Mouse (Mus musculus) midbrain, postnatal 0 days (tissue): ENCODE data around the gene Ttc22. TPM values are rescaled to one million over a fixed set of nuclear protein-coding genes. Genes with fewer than 3 reads are reported as not detected.
A peak's percentile ranks its signal among the peaks of the same experiment; 100 is the strongest.

ENCODE experiments used
- ATAC-seq: fragments of 200-750 bp; cut with Nextera tagmentation; 2 replicates; pipeline ENCODE4 v1.8.0; 2017; ENCODE audit warnings: moderate number of reproducible peaks, mild to moderate bottlenecking, moderate TSS enrichment, moderate library complexity; ENCODE audit not compliant: low FRiP score
- DNase-seq: peaks from one replicate; pipeline ENCODE4 v3.0.0-alpha.2; 2015; ENCODE audit warnings: low spot score
- H3K27ac ChIP-seq: fragments of 300-500 bp; sonication (generic); 2 replicates; pipeline ENCODE4 v1.5.1; 2014; ENCODE audit warnings: low read depth, mild to moderate bottlenecking, low read length, mixed read lengths
- H3K27me3 ChIP-seq: fragments of 300-500 bp; sonication (generic); 2 replicates; pipeline ENCODE4 v1.6.1; 2014; ENCODE audit warnings: low read length, control low read depth, mixed read lengths; ENCODE audit not compliant: insufficient read depth
- H3K36me3 ChIP-seq: fragments of 300-500 bp; sonication (generic); 2 replicates; pipeline ENCODE4 v1.6.1; 2014; ENCODE audit warnings: low read length, control low read depth, mixed read lengths; ENCODE audit not compliant: insufficient read depth
- H3K4me1 ChIP-seq: fragments of 300-500 bp; sonication (generic); 2 replicates; pipeline ENCODE4 v1.6.1; 2014; ENCODE audit warnings: mild to moderate bottlenecking, control low read depth, antibody characterized with exemption, low read length, mixed read lengths; ENCODE audit not compliant: insufficient read depth
- H3K4me2 ChIP-seq: fragments of 300-500 bp; sonication (generic); 2 replicates; pipeline ENCODE4 v1.6.1; 2014; ENCODE audit warnings: low read depth, mild to moderate bottlenecking, low read length, mixed read lengths; ENCODE audit not compliant: poor library complexity, severe bottlenecking
- H3K4me3 ChIP-seq: fragments of 300-500 bp; sonication (generic); 2 replicates; pipeline ENCODE4 v1.5.1; 2014; ENCODE audit warnings: low read depth, mild to moderate bottlenecking, low read length, moderate library complexity
- H3K9ac ChIP-seq: fragments of 300-500 bp; sonication (generic); replicated peaks from 2 replicates; pipeline ENCODE4 v1.6.1; 2014; ENCODE audit warnings: mild to moderate bottlenecking, low read length, moderate library complexity, mixed read lengths; ENCODE audit not compliant: poor library complexity, severe bottlenecking
- H3K9me3 ChIP-seq: fragments of 300-500 bp; sonication (generic); 2 replicates; pipeline ENCODE4 v1.6.1; 2016; ENCODE audit warnings: low read length, control low read depth
- CTCF ChIP-seq: IDR thresholded peaks from 2 replicates; pipeline ENCODE4 v1.5.1; 2016; ENCODE audit warnings: antibody characterized with exemption, mild to moderate bottlenecking
- WGBS: fragments of 180-500 bp; shearing (Covaris S2); extraction: QIAGEN DNeasy Blood & Tissue Kit; methylation state at CpG from one replicate; pipeline ENCODE4 v1.1.7; 2014; 5-methylcytosine and 5-hydroxymethylcytosine counted together
- polyA plus RNA-seq: library from polyadenylated mRNA; unstranded; fragments of >200 nt; fragmentation: Nextera tagmentation; extraction: Ambion mirVana; gene quantifications from 2 replicates; pipeline ENCODE4 v1.2.1, GENCODE M21; 2015
- total RNA-seq: library from RNA; depleted of rRNA; stranded (reverse); fragments of >200 nt; gene quantifications from 2 replicates; pipeline ENCODE4 v1.2.3, GENCODE M21; 2014

Gene Ttc22
- total and polyA plus RNA-seq, 2 experiments from 2014 or later, result 4.1 to 4.6 TPM

DNA sequence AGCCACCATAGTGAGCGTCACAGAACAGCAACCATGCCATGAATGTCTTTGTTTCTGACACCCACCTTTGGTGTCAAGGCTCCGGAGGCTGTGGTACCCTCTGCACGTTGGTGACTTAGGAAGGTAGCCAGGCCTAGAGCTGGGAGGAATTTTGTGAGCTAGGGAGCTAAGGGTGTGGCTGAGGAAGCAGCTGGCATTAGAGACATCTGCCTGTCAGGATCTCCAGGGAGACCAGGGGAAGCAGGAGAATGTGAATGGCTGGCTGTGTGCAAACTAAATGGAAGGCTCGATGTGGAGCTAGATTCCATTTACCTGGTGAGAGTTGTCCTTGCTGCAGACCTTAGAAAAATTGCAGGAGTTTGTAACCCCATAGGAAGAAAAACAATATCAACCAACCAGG lies 37.6 kb upstream of the Ttc22 start:
- no peak for TF ChIP-seq CTCF
- no peak for ATAC-seq
- WGBS, result 84% methylated on average over 4 of the region's 4 CpGs
- H3K9me3 ChIP-seq, result no peaks in the 10 kb centered on the region
- no peaks in the 10 kb centered on the region for H3K4me1 ChIP-seq
- no peak overlapping the region for H3K27ac ChIP-seq
- H3K4me2 ChIP-seq, result no peak overlapping the region
- H3K9ac ChIP-seq, result no peak overlapping the region
- H3K4me3 ChIP-seq, result no peak overlapping the region
- no peak for DNase-seq
- no peaks in the 10 kb centered on the region for H3K27me3 ChIP-seq
- H3K36me3 ChIP-seq, result peaks cover 72% of the 10 kb centered on the region

DNA sequence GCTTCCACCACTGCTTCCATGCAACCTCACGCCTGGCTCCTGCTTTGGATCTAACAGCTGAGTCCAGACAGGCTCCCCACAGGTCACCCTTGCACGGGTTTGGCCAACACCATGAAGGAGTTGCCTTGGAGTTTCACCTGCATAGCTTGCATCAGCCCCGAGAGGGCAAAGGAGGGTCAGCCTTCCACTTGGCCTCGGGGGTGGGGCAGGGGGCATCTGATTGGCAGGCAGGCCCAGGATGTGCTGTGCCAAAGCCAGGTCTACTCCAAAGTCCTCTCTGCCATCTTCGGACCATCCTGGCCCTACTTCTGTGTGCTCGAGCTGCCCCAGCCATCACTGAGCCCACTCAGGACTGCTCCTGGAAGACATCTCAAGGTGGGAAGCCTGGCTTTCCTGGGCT lies 35.2 kb upstream of the Ttc22 start:
- Histone ChIP-seq H3K4me3 (no peak overlapping the region), H3K9ac (no peak overlapping the region), H3K9me3 (no peaks in the 10 kb centered on the region), H3K27ac (no peak overlapping the region), H3K36me3 (peaks cover 48% of the 10 kb centered on the region), H3K4me1 (no peaks in the 10 kb centered on the region), H3K4me2 (no peak overlapping the region), H3K27me3 (no peaks in the 10 kb centered on the region)
- ATAC-seq (no peak), DNase-seq (no peak)
- TF ChIP-seq CTCF, result no peak
- 91% methylated on average over 6 of the region's 6 CpGs for WGBS

- Histone ChIP-seq H3K9me3 (no peaks in the 10 kb centered on the region), H3K9ac (no peak overlapping the region), H3K36me3 (peaks cover 34% of the 10 kb centered on the region), H3K4me3 (no peak overlapping the region), H3K4me1 (no peaks in the 10 kb centered on the region), H3K27ac (no peak overlapping the region), H3K4me2 (no peak overlapping the region), H3K27me3 (no peaks in the 10 kb centered on the region)
- 81% methylated on average over 9 of the region's 9 CpGs for WGBS
- no peak for TF ChIP-seq CTCF
- DNase-seq (no peak), ATAC-seq (no peak)
Observed at GRCm38 (mm10) chr4:106590142-106590541, 32.1 kb upstream of the Ttc22 start.

- 92% methylated on average over 9 of the region's 9 CpGs for WGBS
- peaks cover 28% of the 10 kb centered on the region for H3K36me3 ChIP-seq
- no peaks in the 10 kb centered on the region for H3K9me3 ChIP-seq
- ATAC-seq (no peak), DNase-seq (no peak)
- no peaks in the 10 kb centered on the region for H3K27me3 ChIP-seq
- H3K27ac ChIP-seq, result no peak overlapping the region
- TF ChIP-seq CTCF, result no peak
- no peak overlapping the region for H3K4me2 ChIP-seq
- H3K9ac ChIP-seq, result no peak overlapping the region
- no peak overlapping the region for H3K4me3 ChIP-seq
- H3K4me1 ChIP-seq, result no peaks in the 10 kb centered on the region
Observed at GRCm38 (mm10) chr4:106590871-106591270, 31.4 kb upstream of the Ttc22 start.

DNA sequence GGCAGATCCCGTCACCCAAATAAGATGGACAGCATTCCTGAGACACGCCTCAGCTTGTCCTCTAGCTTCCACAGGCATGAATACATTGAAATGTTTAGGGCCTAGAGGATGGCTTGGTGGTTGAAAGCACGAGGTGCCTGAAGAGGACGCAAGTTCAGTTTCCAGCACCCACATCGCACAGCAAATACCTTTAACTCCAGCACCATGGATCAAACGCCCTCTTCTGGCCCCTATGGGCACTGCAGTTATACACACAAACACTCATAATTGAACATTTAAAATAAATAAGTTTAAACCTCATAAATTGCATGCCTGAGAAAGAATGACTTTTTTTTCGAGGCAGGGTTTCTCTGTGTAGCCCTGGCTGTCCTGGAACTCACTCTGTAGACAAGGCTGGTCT lies 28.6 kb upstream of the Ttc22 start:
- Histone ChIP-seq H3K27ac (no peak overlapping the region), H3K27me3 (no peaks in the 10 kb centered on the region), H3K9ac (no peak overlapping the region), H3K4me1 (no peaks in the 10 kb centered on the region), H3K4me3 (no peak overlapping the region), H3K4me2 (no peak overlapping the region), H3K36me3 (0 out of 2 replicates have a peak, but pooled peaks cover 4% of the 10 kb centered on the region), H3K9me3 (no peaks in the 10 kb centered on the region)
- 56% methylated on average over 7 of the region's 7 CpGs for WGBS
- TF ChIP-seq CTCF, result peak; percentile 16; the same call in 1 of the 2 replicates
- ATAC-seq, result no peak
- no peak for DNase-seq

- Histone ChIP-seq H3K4me1 (no peaks in the 10 kb centered on the region), H3K36me3 (no peaks in the 10 kb centered on the region), H3K9me3 (no peaks in the 10 kb centered on the region), H3K27ac (no peak overlapping the region), H3K4me3 (no peak overlapping the region), H3K27me3 (no peaks in the 10 kb centered on the region), H3K9ac (no peak overlapping the region), H3K4me2 (no peak overlapping the region)
- DNase-seq (no peak), ATAC-seq (no peak)
- WGBS, result 62% methylated on average over 3 of the region's 3 CpGs
- TF ChIP-seq CTCF, result peak; percentile 43
Observed at GRCm38 (mm10) chr4:106596200-106596599, 26.0 kb upstream of the Ttc22 start.

GRCm38 (mm10) chr4:106597055-106597454 lies 25.2 kb upstream of the Ttc22 start:
- no peaks in the 10 kb centered on the region for H3K27me3 ChIP-seq
- no peaks in the 10 kb centered on the region for H3K36me3 ChIP-seq
- no peak overlapping the region for H3K4me3 ChIP-seq
- DNase-seq (no peak), ATAC-seq (no peak)
- H3K27ac ChIP-seq, result no peak overlapping the region
- H3K9me3 ChIP-seq, result no peaks in the 10 kb centered on the region
- no peak overlapping the region for H3K4me2 ChIP-seq
- no peak overlapping the region for H3K9ac ChIP-seq
- no peaks in the 10 kb centered on the region for H3K4me1 ChIP-seq
- 79% methylated on average over 9 of the region's 9 CpGs for WGBS
- no peak for TF ChIP-seq CTCF
